Mouse (Mus musculus) heart, postnatal 36 days (tissue): ENCODE results near the gene Rps9. TPM values are rescaled to one million over a fixed set of nuclear protein-coding genes. Genes with fewer than 3 reads are reported as not detected.

Experiments
- microRNA-seq, 2 experiments: library from miRNA; unstranded; fragments of <30 nt; microRNA quantifications; one replicate each; pipeline ENCODE4 v1.2.0; 2021; ENCODE audit warnings: borderline number of aligned reads in 2 of 2
- total RNA-seq, 2 experiments: library from RNA; stranded (reverse); gene quantifications; 2 replicates each; pipeline ENCODE4 v1.2.3; 2021

Gene Rps9
- total RNA-seq, 2 experiments from 2014 or later, result 621 to 660 TPM

Small RNA genes within 50 kb of the gene (microRNA-seq; reads per million reads assigned to microRNA genes)
- gene Mir3572, result 2.0 to 4.3 reads per million in 2 experiments

Other genes starting within 250 kb of the Rps9 start
- not detected for gene Tarm1, start 201.4 kb upstream of the Rps9 start, total RNA-seq
- gene Oscar, start 87.8 kb upstream of the Rps9 start, total RNA-seq, result under 1 TPM; 0.17 to 0.35 TPM
- gene Ndufa3, start 86.6 kb upstream of the Rps9 start, total RNA-seq, result 1,000 to 10,000 TPM; 1,822 to 1,988 TPM
- gene Tfpt, start 74.1 kb upstream of the Rps9 start, total RNA-seq, result 10 to 100 TPM; 17.2 to 25.4 TPM
- 10 to 100 TPM; 24.4 to 26.6 TPM for gene Prpf31, start 74.0 kb upstream of the Rps9 start, total RNA-seq
- gene Cnot3, start 58.7 kb upstream of the Rps9 start, total RNA-seq, result 10 to 100 TPM; 22.5 to 27.6 TPM
- gene Leng1, start 38.2 kb upstream of the Rps9 start, total RNA-seq, result 10 to 100 TPM; 12.5 to 12.9 TPM
- 1 to 10 TPM in 1 of 2 experiments, under 1 TPM in 1; 0.54 to 1.2 TPM for gene Tmc4, start 26.4 kb upstream of the Rps9 start, total RNA-seq
- gene Tsen34, start 11.1 kb upstream of the Rps9 start, total RNA-seq, result 10 to 100 TPM; 73.9 to 77.4 TPM
- gene Mboat7, start 10.5 kb upstream of the Rps9 start, total RNA-seq, result 10 to 100 TPM; 18.7 to 22.1 TPM
- 1 to 10 TPM; 1.7 to 2.6 TPM for gene Pirb, start 16.4 kb downstream of the Rps9 start, total RNA-seq
- gene Gm15448, start 121.7 kb downstream of the Rps9 start, total RNA-seq, result under 1 TPM; 0.46 to 0.61 TPM
- gene Pira2, start 141.1 kb downstream of the Rps9 start, total RNA-seq, result under 1 TPM; 0.33 to 0.44 TPM
- under 1 TPM in 1 of 2 experiments, not detected in 1; 0.35 TPM for gene Gm14548, start 194.1 kb downstream of the Rps9 start, total RNA-seq
- under 1 TPM; 0.38 to 0.58 TPM for gene Lilra6, start 211.5 kb downstream of the Rps9 start, total RNA-seq